Mouse (Mus musculus) mouse embryonic stem cell (cell line): ENCODE data around the gene Tacc2.

Experiments used
- in situ Hi-C, 2 experiments: fragments of 300-500 bp; cut with MboI; formaldehyde crosslinking; loops; 1 replicate in 1 of 2; 3 replicates in 1 of 2; pipeline ENCODE4 v1.14.3; 2019 to 2020; ENCODE audit warnings: low sequenced_read_pairs in 2 of 2, low pct_unique_long_range_greater_than_20kb in 1 of 2, mixed read lengths in 1 of 2; ENCODE audit not compliant: unreplicated experiment in 1 of 2

Tacc2 gene

GRCm38 (mm10) chr7:130636274-130636673, 59.0 kb downstream of the Tacc2 start:
- in situ Hi-C loops = no loop called here

GRCm38 (mm10) chr7:130636902-130637301, 59.7 kb downstream of the Tacc2 start:
- in situ Hi-C loops = no loop called here

GRCm38 (mm10) chr7:130637811-130638210, 60.6 kb downstream of the Tacc2 start:
- in situ Hi-C loops = no loop called here

GRCm38 (mm10) chr7:130640681-130641080, 63.4 kb downstream of the Tacc2 start:
- in situ Hi-C loops = no loop called here

DNA sequence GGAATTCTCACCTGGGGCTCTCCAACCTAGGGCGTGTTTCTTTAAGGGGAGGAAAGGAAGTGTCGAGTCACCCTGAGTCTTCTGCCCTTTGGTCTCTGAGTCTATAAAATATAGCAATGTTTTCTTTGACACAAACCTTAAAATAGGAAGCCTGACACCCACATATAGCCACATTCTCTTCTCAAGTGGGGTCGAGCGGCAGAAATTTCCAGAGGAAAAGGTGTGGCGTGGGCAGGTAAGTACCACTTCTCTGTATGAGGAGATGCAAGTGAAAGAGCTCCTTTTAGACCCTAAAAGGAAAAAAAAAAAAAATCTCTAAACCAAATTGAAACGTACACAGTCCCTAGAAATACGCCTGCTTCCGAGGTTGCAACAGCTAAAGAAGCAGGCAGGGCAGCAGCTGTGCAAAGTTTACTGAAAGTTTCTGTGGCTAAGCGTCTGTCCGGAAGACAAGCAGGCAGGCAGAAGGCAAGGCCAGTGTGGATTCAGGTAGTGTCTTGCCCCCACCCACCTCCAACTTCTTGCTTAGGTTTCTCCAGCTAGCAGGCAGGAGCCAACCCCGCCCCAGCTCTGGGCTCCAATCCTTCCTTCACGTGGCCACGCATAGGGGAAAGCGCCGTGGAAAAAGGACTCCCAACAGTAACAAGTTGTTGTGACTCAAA, 68.2 kb downstream of the Tacc2 start:
- in situ Hi-C loops = no loop called here

GRCm38 (mm10) chr7:130645994-130646761, 68.9 kb downstream of the Tacc2 start:
- in situ Hi-C loops = no loop called here

DNA sequence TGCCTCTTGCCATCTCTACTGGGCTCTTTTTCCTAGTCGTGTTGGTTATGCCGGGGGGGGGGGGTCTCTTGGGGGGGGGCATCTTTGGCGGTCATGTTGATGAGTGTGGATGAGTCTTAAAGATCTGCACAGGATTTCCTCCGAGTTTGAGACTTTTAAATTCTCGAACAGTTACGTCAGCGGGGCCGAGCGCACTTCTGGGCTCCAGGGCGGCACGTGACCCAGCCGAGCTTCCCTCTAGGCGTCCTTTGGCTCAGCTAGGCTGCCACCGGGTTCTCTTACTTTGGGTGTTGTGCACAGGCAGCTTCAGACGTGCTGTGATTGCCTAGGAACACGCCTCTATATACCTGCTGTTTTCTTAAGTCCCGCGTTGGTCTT, 69.5 kb downstream of the Tacc2 start:
- in situ Hi-C loops = no loop called here

GRCm38 (mm10) chr7:130648061-130648460, 70.8 kb downstream of the Tacc2 start:
- in situ Hi-C loops = no loop called here

GRCm38 (mm10) chr7:130649257-130649656, 72.0 kb downstream of the Tacc2 start:
- in situ Hi-C loops = no loop called here

DNA sequence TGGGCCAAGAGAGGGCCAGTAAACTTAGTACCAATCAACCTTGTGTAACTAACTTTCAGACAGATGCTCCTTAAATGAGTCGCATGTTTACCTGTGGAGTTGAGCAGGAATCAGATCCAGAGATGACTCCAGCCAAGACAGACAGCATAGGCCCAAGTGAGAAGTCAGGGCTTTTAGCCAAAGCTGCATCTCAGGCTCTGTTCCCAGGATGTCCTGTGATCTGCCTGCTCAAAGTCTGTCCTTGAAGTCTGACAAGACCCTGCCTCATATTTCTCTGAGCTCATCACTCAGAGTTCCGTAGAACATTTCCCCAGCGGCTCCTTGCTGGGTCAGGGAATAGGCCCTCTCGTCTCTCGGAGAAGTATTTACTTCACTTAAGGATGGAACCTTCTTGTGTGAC, 73.4 kb downstream of the Tacc2 start:
- in situ Hi-C loops = no loop called here

DNA sequence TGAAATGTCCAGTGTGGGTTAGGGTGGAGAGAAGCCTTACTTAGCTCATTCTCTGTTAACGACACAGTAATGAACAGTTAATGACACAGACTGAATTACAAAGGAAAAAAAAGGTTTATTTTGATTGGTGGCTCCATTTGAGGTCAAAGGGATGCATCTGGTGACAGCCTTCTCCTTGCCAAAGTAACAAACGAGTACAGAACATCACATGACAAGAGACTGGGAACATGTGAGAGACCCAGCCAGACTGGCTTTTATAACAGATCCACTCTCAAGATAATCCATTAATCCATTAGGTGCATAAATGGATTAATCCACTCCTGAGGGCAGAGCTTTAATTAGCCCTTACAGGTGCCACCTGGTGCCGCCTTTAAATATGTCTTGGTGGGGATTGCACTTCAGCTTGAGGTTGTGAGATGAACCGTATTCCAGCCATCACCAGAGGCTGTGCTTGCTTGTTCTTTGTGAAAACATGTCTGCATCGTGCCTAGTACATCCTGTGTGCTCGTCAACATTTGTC, 75.9 kb downstream of the Tacc2 start:
- in situ Hi-C loops = no loop called here

GRCm38 (mm10) chr7:130654562-130654961, 77.3 kb downstream of the Tacc2 start:
- in situ Hi-C loops = no loop called here

- in situ Hi-C loops = no loop called here
Observed at GRCm38 (mm10) chr7:130656965-130657364, 79.7 kb downstream of the Tacc2 start.

DNA sequence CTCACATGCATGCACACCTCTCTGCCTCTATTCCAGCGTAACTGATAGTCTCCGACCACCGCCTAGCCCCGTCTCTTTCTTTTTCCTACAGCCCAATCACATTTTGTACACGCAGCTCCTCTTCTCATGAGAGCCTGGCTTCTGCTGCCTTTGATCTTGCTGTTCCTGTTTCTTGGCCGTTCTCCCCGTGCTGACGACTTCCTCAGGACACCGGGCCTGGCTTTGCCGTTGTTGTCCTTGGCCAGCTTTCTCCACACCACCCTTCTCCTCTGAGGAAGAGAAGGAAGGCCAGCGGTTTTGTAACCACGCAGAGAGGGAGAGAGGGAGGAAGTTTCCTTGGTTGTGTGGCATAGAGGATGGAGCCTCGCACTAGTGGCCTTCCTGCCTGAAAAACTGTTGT, 80.5 kb downstream of the Tacc2 start:
- in situ Hi-C loops = no loop called here

- in situ Hi-C loops = no loop called here
Observed at GRCm38 (mm10) chr7:130659129-130659528, 81.9 kb downstream of the Tacc2 start.

DNA sequence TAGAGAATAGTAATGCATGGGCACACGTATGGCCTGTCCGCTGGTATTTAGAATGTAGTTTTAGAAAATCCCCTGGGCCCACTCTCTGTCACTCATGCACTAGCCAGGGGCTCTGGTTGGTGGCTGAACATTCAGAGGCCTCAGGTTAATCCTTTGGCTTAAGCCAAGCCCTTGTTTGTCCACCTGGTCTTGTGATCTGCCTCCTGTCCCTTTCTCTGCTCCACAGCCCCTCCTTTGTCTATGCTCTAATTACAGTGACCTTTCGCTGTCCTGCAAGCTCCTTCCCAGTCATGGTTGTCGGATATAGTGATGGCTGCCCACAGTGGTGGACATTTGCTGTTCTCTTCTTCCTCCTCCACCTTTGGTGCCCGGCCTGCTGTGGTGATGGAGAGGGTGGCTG, 85.0 kb downstream of the Tacc2 start:
- in situ Hi-C loops = no loop called here

- in situ Hi-C loops = no loop called here
Observed at GRCm38 (mm10) chr7:130662869-130663268, 85.6 kb downstream of the Tacc2 start.

DNA sequence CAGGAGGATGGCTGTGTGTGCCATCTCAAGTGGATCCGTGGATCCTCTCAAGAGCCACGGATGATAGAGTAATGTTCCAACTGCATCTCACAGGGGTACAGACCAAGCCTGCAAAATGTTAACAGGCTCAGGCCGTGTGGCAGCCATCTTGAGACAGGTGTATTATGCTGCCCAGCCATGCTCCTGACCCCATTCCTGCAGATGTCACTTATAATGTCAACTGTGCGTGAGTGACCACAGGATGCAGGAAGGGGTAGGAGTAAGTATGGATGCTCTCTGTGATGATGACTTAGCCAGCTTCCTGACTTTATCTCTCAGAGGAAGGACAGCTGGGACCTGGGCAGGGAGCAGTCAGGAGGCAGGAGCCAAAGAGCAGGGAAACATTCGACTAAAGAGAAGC, 86.8 kb downstream of the Tacc2 start:
- in situ Hi-C loops = no loop called here

DNA sequence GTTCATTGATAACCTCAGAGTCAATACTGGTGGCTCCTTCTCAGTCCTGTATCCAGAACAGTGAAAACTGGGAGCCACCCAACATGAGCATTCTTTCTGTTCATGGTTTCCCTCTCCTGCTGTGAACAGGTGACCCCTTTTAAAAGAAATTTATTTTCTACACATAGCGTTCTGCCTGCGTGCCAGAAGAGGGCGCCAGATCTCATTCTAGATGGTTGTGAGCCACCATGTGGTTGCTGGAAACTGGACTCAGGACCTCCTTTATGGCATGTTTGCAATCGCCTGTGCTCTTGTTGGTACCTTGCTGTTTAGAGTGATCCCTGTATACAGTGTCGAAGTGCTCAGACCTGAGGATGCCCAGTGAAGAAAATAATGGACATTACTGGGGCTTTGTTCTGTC, 87.4 kb downstream of the Tacc2 start:
- in situ Hi-C loops = no loop called here

- in situ Hi-C loops = no loop called here
Observed at GRCm38 (mm10) chr7:130665358-130665757, 88.1 kb downstream of the Tacc2 start.
